Mouse (Mus musculus) neural tube, embryonic 11.5 days (tissue): Measurements from ENCODE around the gene Fbxo3. TPM values are rescaled to one million over a fixed set of nuclear protein-coding genes. Genes with fewer than 3 reads are reported as not detected.
"Not testable (repeated sequence)": the region's sequence is repeated elsewhere in the genome, so short reads cannot be mapped to it uniquely, and the experiment has no call there.

ENCODE experiments used
- ATAC-seq: fragments of 200-750 bp; cut with Nextera tagmentation; 2 replicates; pipeline ENCODE4 v1.8.0; 2017; ENCODE audit warnings: moderate number of reproducible peaks, mild to moderate bottlenecking, moderate TSS enrichment, moderate library complexity; ENCODE audit not compliant: insufficient read depth, low FRiP score, low TSS enrichment
- DNase-seq: peaks from one replicate; pipeline ENCODE4 v3.0.0-alpha.2; 2015; ENCODE audit warnings: low spot score
- H3K27ac ChIP-seq: fragments of 300-500 bp; sonication (generic); 2 replicates; pipeline ENCODE4 v1.5.1; 2014; ENCODE audit warnings: low read depth, mild to moderate bottlenecking, low read length
- H3K27me3 ChIP-seq: fragments of 300-500 bp; sonication (generic); 2 replicates; pipeline ENCODE4 v1.6.1; 2014; ENCODE audit warnings: mild to moderate bottlenecking, low read length, mixed read lengths; ENCODE audit not compliant: control insufficient read depth, insufficient read depth
- H3K36me3 ChIP-seq: fragments of 300-500 bp; sonication (generic); 2 replicates; pipeline ENCODE4 v1.6.1; 2014; ENCODE audit warnings: mild to moderate bottlenecking, low read length, moderate library complexity, mixed read lengths; ENCODE audit not compliant: control insufficient read depth, insufficient read depth
- H3K4me1 ChIP-seq: fragments of 300-500 bp; sonication (generic); 2 replicates; pipeline ENCODE4 v1.6.1; 2014; ENCODE audit warnings: low read length, mixed read lengths; ENCODE audit not compliant: control insufficient read depth, insufficient read depth
- H3K4me2 ChIP-seq: fragments of 300-500 bp; sonication (generic); 2 replicates; pipeline ENCODE4 v1.6.1; 2014; ENCODE audit warnings: low read depth, mild to moderate bottlenecking, moderate library complexity
- H3K4me3 ChIP-seq: fragments of 300-500 bp; sonication (generic); 2 replicates; pipeline ENCODE4 v1.5.1; 2014; ENCODE audit warnings: low read depth, low read length
- H3K9ac ChIP-seq: fragments of 300-500 bp; sonication (generic); 2 replicates; pipeline ENCODE4 v1.6.1; 2014; ENCODE audit warnings: mild to moderate bottlenecking, low read length
- H3K9me3 ChIP-seq: fragments of 300-500 bp; sonication (generic); 2 replicates; pipeline ENCODE4 v1.6.1; 2016; ENCODE audit warnings: low read length; ENCODE audit not compliant: control insufficient read depth
- WGBS: fragments of 180-500 bp; shearing (Covaris S2); extraction: QIAGEN DNeasy Blood & Tissue Kit; methylation state at CpG from one replicate; pipeline ENCODE4 v1.1.7; 2014; 5-methylcytosine and 5-hydroxymethylcytosine counted together
- polyA plus RNA-seq: library from polyadenylated mRNA; unstranded; fragments of >200 nt; fragmentation: Nextera tagmentation; extraction: Ambion mirVana; gene quantifications from 2 replicates; pipeline ENCODE4 v1.2.1, GENCODE M21; 2014

Fbxo3 gene
- 56.0 and 57.7 TPM in 2 replicates for polyA plus RNA-seq

DNA sequence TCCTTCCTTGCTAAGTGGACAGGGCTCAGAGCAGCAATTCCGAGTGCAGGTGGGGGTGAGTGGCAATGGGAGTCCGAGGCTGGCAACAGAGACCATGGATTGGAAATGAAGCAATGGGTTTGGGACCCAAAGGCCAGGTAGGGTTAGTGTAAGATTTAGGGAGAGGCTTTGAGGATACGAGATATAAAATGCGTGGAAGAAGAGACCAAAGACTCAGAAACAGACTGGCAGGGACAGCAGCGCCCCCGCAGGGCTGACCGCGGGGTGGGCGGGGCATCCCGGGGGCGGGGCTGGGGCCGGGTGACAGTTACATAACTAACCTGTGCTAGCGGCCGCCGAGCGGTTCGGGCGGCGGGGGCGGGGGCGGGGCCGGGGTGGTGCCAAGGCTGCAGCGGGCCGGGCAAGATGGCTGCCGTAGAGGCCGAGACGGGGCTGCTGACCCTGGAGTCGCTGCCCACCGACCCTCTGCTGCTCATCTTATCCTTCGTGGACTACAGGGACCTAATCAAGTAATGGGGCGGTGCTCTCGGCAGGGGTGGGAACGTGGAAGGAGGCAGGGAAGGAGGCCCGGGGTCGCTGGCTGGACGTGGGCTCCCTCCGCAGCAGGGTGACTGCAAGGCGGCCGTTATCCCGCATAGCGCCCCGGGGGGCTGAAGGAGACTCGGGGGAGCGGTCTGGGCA, at the start of gene Fbxo3:
Fbxo3 (plus strand) TSS at position 264 of the 681 bp plus-strand sequence.
- no peaks in the 10 kb centered on the region for H3K36me3 ChIP-seq
- under 1% methylated on average over 43 of the region's 44 CpGs for WGBS

GRCm38 (mm10) chr2:103982250-103982649, 45.3 kb upstream of the Fbxo3 start:
- Histone ChIP-seq H3K4me2 (no peak overlapping the region), H3K4me1 (no peaks in the 10 kb centered on the region), H3K9me3 (no peaks in the 10 kb centered on the region), H3K36me3 (no peaks in the 10 kb centered on the region), H3K27me3 (no peaks in the 10 kb centered on the region), H3K27ac (no peak overlapping the region), H3K4me3 (no peak overlapping the region), H3K9ac (no peak overlapping the region)
- WGBS = 11% methylated on average over 5 of the region's 5 CpGs
- DNase-seq = peak; percentile 81
- peak; percentile 65 for ATAC-seq

More for the DNA sequence above, at the start of gene Fbxo3:
- H3K4me2 ChIP-seq = peak within 1 kb of the TSS; percentile 81
- peak; percentile 85 for DNase-seq
- H3K4me1 ChIP-seq = no peaks in the 10 kb centered on the region
- H3K27ac ChIP-seq = 0 out of 2 replicates have a peak within 1 kb of the TSS, but pooled peaks have one; percentile 31
- H3K4me3 ChIP-seq = peak within 1 kb of the TSS; percentile 93
- no peaks in the 10 kb centered on the region for H3K9me3 ChIP-seq
- no peaks in the 10 kb centered on the region for H3K27me3 ChIP-seq
- peak within 1 kb of the TSS; percentile 94 for H3K9ac ChIP-seq
- peak; percentile 97 for ATAC-seq

- Histone ChIP-seq H3K27me3 (no peaks in the 10 kb centered on the region), H3K36me3 (no peaks in the 10 kb centered on the region), H3K4me3 (no peak overlapping the region), H3K4me2 (no peak overlapping the region), H3K4me1 (no peaks in the 10 kb centered on the region), H3K9ac (no peak overlapping the region), H3K27ac (no peak overlapping the region), H3K9me3 (no peaks in the 10 kb centered on the region)
- ATAC-seq (no peak), DNase-seq (no peak)
- 91% methylated on average over 10 of the region's 10 CpGs for WGBS
Observed at GRCm38 (mm10) chr2:103983146-103983545, 44.4 kb upstream of the Fbxo3 start.

GRCm38 (mm10) chr2:103987595-103987994, 39.9 kb upstream of the Fbxo3 start:
- WGBS = 72% methylated on average over 6 of the region's 8 CpGs
- ATAC-seq, DNase-seq: not testable (repeated sequence)

GRCm38 (mm10) chr2:103989724-103990123, 37.8 kb upstream of the Fbxo3 start:
- Histone ChIP-seq H3K4me1 (no peaks in the 10 kb centered on the region), H3K27me3 (no peaks in the 10 kb centered on the region), H3K4me2 (no peak overlapping the region), H3K9ac (no peak overlapping the region), H3K36me3 (no peaks in the 10 kb centered on the region), H3K9me3 (no peaks in the 10 kb centered on the region), H3K4me3 (no peak overlapping the region), H3K27ac (no peak overlapping the region)
- 89% methylated on average over 6 of the region's 6 CpGs for WGBS
- no peak for ATAC-seq
- no peak for DNase-seq

More at GRCm38 (mm10) chr2:103987595-103987994, 39.9 kb upstream of the Fbxo3 start:
- not testable (repeated sequence) for H3K27me3 ChIP-seq, H3K4me1 ChIP-seq, H3K36me3 ChIP-seq, H3K4me3 ChIP-seq, H3K27ac ChIP-seq, H3K4me2 ChIP-seq, H3K9ac ChIP-seq, H3K9me3 ChIP-seq

DNA sequence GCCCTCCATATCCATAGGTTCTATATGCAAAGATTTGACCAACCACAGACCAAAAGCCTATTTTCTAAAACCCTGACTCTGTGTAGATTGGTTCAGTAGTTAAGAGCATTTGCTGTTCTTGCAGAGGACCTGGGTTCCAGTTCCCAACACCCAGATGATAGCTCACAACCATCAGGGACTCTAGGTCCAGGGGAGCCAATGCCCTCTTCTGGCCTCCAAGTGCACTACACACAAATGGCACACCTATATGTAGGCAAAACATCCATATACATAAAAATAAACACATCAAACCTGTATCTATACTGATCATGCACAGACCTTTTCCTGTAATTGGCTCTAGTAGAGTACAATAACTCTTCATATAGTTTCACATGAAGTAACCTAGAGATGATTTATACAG, 36.2 kb upstream of the Fbxo3 start:
- H3K4me3 ChIP-seq = no peak overlapping the region
- no peaks in the 10 kb centered on the region for H3K27me3 ChIP-seq
- no peaks in the 10 kb centered on the region for H3K4me1 ChIP-seq
- H3K36me3 ChIP-seq = no peaks in the 10 kb centered on the region
- no peaks in the 10 kb centered on the region for H3K9me3 ChIP-seq
- H3K4me2 ChIP-seq = no peak overlapping the region
- DNase-seq (no peak), ATAC-seq (no peak)
- H3K27ac ChIP-seq = no peak overlapping the region
- H3K9ac ChIP-seq = no peak overlapping the region

DNA sequence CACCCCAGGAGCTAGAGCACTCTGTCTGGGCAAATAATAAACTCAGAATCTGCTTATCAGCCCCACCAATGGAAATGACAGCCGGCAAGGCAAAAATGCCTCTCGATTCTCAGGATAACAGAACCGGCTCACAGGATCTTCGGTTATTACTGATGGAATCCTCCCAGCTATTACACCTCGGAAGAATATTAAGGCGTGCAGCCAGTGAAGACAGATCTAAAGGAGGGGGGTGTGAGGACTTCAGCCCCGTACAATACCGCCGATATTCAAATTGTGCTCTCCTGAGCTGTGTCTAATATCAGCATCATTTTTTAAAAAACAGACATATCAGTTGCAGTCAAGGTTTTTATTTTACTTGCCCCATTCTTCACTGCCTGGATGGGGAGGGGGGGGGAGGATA, 35.4 kb upstream of the Fbxo3 start:
- 75% methylated on average over 9 of the region's 9 CpGs for WGBS
- no peak overlapping the region for H3K4me2 ChIP-seq
- H3K27ac ChIP-seq = no peak overlapping the region
- no peak for DNase-seq
- no peak overlapping the region for H3K4me3 ChIP-seq
- no peaks in the 10 kb centered on the region for H3K9me3 ChIP-seq
- no peak for ATAC-seq
- no peaks in the 10 kb centered on the region for H3K27me3 ChIP-seq
- no peak overlapping the region for H3K9ac ChIP-seq
- H3K36me3 ChIP-seq = no peaks in the 10 kb centered on the region
- no peaks in the 10 kb centered on the region for H3K4me1 ChIP-seq

DNA sequence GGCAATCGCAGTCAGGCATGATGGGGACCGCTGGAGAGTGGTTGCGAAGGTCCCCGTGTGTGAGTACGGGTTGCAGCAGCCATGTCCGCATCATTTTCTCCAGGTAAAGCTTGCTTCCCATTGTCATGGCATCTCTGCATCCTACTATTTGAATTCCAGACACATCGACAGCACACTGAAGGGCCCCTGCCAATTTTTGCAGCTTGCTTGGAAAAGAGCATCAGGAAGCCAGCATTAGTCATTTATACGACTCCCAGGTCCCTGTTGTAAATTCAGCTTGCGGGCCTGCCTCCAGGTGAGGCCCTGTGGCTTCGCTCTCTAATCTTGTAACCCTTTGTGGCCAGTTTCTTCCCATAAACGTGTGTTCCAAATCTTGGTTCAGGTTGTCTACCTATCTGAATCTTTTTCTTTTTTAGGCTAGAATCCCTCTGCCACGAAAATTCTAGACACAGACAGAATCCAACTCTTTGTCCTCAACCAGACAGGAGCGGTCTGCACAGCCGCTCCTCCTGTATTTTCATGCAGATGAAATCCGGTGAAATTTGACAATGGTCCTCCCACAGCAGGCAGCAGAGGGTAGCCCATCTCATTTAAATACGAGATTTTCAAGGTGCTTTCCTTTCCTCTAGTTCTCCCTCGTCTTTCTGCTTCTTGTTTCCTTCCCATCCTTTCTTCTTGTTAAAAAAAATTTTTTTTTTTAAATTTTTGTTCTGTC, 34.7 kb upstream of the Fbxo3 start:
- H3K36me3 ChIP-seq = no peaks in the 10 kb centered on the region
- H3K4me1 ChIP-seq = no peaks in the 10 kb centered on the region
- no peak for DNase-seq
- H3K27me3 ChIP-seq = no peaks in the 10 kb centered on the region
- no peak overlapping the region for H3K4me2 ChIP-seq
- H3K4me3 ChIP-seq = no peak overlapping the region
- H3K9me3 ChIP-seq = no peaks in the 10 kb centered on the region
- 24% methylated on average over 17 of the region's 17 CpGs for WGBS
- H3K9ac ChIP-seq = peak overlapping the region; percentile 20; the same call in 1 of the 2 replicates
- no peak overlapping the region for H3K27ac ChIP-seq
- ATAC-seq = no peak

DNA sequence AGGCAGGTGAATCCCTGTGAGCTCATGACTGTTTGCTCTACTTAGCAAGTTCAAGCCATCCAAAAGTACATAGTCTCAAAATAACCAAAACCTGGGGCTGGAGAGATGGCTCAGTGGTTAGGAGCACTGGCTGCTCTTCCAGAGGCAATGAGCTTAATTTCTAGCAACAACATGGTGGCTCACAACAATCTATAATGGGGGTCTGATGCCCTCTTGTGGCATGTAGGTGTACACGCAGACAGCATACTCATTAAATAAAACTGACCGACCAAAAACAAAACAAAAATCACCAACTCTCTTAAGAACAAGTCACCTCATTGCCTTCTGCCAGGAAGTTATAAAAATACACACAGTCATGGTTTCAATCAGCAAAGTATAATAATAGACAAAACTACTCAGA, 26.4 kb upstream of the Fbxo3 start:
- H3K9ac ChIP-seq = no peak overlapping the region
- no peak for DNase-seq
- H3K4me1 ChIP-seq = no peaks in the 10 kb centered on the region
- no peak overlapping the region for H3K27ac ChIP-seq
- 30% methylated on average over 2 of the region's 2 CpGs for WGBS
- no peak overlapping the region for H3K4me3 ChIP-seq
- no peaks in the 10 kb centered on the region for H3K36me3 ChIP-seq
- H3K4me2 ChIP-seq = no peak overlapping the region
- no peak for ATAC-seq
- H3K27me3 ChIP-seq = no peaks in the 10 kb centered on the region
- H3K9me3 ChIP-seq = no peaks in the 10 kb centered on the region
